Mouse (Mus musculus) hindbrain, embryonic 14.5 days (tissue): ENCODE measurements around the gene Suox. TPM values are rescaled to one million over a fixed set of nuclear protein-coding genes. Genes with fewer than 3 reads are reported as not detected.
A peak's percentile ranks its signal among the peaks of the same experiment; 100 is the strongest.
"Not testable (repeated sequence)": the region's sequence is repeated elsewhere in the genome, so short reads cannot be mapped to it uniquely, and the experiment has no call there.

ENCODE experiments used
- ATAC-seq: fragments of 200-750 bp; cut with Nextera tagmentation; 2 replicates; pipeline ENCODE4 v1.8.0; 2017; ENCODE audit warnings: moderate number of reproducible peaks, mild to moderate bottlenecking, moderate TSS enrichment, moderate library complexity; ENCODE audit not compliant: low FRiP score
- DNase-seq: peaks from one replicate; pipeline ENCODE4 v3.0.0-alpha.2; 2015; ENCODE audit warnings: low spot score
- H3K27ac ChIP-seq: fragments of 300-500 bp; sonication (generic); 2 replicates; pipeline ENCODE4 v1.5.1; 2014; ENCODE audit warnings: mild to moderate bottlenecking, moderate library complexity
- H3K27me3 ChIP-seq: fragments of 300-500 bp; sonication (generic); 2 replicates; pipeline ENCODE4 v1.6.1; 2014; ENCODE audit warnings: mild to moderate bottlenecking, low read length, mixed read lengths; ENCODE audit not compliant: control insufficient read depth, insufficient read depth
- H3K36me3 ChIP-seq: fragments of 300-500 bp; sonication (generic); replicated peaks from 2 replicates; pipeline ENCODE4 v1.6.1; 2014; ENCODE audit not compliant: control insufficient read depth, insufficient read depth
- H3K4me1 ChIP-seq: fragments of 300-500 bp; sonication (generic); replicated peaks from 2 replicates; pipeline ENCODE4 v1.6.1; 2014; ENCODE audit warnings: antibody characterized with exemption, low read length, mixed read lengths; ENCODE audit not compliant: control insufficient read depth, insufficient read depth
- H3K4me2 ChIP-seq: fragments of 300-500 bp; sonication (generic); replicated peaks from 2 replicates; pipeline ENCODE4 v1.6.1; 2014; ENCODE audit warnings: mild to moderate bottlenecking, moderate library complexity
- H3K4me3 ChIP-seq: fragments of 300-500 bp; sonication (generic); replicated peaks from 2 replicates; pipeline ENCODE4 v1.5.1; 2014; ENCODE audit warnings: mild to moderate bottlenecking, low read length
- H3K9ac ChIP-seq: fragments of 300-500 bp; sonication (generic); 2 replicates; pipeline ENCODE4 v1.6.1; 2014
- H3K9me3 ChIP-seq: fragments of 300-500 bp; sonication (generic); 2 replicates; pipeline ENCODE4 v1.6.1; 2016; ENCODE audit warnings: low read length; ENCODE audit not compliant: control insufficient read depth
- WGBS: fragments of 180-500 bp; shearing (Covaris S2); extraction: QIAGEN DNeasy Blood & Tissue Kit; methylation state at CpG from one replicate; pipeline ENCODE4 v1.1.7; 2014; 5-methylcytosine and 5-hydroxymethylcytosine counted together
- polyA plus RNA-seq: library from polyadenylated mRNA; unstranded; fragments of >200 nt; fragmentation: Nextera tagmentation; extraction: Ambion mirVana; gene quantifications from 2 replicates; pipeline ENCODE4 v1.2.1, GENCODE M21; 2014

Suox gene
- polyA plus RNA-seq = 11.5 and 12.7 TPM in 2 replicates

DNA sequence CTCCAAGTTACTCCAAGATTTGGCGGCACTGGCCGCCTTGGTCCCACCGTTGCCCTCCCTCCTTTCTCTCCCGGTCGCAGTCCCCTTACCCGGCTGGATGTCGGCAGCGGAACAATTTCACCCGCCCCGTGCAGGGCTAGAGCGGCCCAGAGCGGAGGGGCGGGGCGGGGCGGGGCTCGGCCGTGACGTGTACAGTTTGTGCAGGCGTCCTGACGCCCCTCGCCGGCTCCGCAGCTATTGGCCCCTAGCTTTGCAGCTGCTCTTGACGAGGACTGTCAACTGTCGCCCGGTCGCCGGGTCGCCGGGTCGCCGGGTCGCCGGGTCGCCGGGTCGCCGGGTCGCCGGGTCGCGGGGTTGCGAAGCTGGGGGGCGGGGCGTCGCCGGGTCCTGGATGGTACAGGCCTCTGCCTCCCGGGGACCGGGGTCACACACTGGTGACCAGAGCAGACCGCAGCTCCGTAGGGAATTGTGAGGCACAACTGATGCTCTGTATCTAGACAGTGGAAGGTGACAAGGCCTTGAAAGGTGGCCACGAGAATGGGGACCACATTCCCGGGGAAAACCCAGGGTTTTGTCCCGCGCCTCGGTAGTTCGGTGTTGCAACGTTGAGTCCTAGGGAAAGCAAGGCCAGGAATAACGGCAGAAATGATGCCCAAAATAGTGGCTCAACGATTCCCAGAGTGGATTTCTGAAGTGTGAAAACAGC, at the start of gene Suox:
Gene Suox, minus strand, starts transcription at position 311 of the 706 bp plus-strand sequence.
- WGBS = under 1% methylated on average over 57 of the region's 60 CpGs
- Histone ChIP-seq H3K27ac (peak within 1 kb of the TSS; percentile 65; the same call in 1 of the 2 replicates), H3K27me3 (no peaks in the 10 kb centered on the region), H3K4me3 (peak within 1 kb of the TSS; percentile 73), H3K36me3 (peaks cover 10% of the 10 kb centered on the region; the same call in 1 of the 2 replicates), H3K4me1 (peaks cover 14% of the 10 kb centered on the region), H3K4me2 (peak within 1 kb of the TSS; percentile 81), H3K9me3 (no peaks in the 10 kb centered on the region), H3K9ac (peak within 1 kb of the TSS; percentile 64)
- ATAC-seq = peak; percentile 93
- peak; percentile 80 for DNase-seq

DNA sequence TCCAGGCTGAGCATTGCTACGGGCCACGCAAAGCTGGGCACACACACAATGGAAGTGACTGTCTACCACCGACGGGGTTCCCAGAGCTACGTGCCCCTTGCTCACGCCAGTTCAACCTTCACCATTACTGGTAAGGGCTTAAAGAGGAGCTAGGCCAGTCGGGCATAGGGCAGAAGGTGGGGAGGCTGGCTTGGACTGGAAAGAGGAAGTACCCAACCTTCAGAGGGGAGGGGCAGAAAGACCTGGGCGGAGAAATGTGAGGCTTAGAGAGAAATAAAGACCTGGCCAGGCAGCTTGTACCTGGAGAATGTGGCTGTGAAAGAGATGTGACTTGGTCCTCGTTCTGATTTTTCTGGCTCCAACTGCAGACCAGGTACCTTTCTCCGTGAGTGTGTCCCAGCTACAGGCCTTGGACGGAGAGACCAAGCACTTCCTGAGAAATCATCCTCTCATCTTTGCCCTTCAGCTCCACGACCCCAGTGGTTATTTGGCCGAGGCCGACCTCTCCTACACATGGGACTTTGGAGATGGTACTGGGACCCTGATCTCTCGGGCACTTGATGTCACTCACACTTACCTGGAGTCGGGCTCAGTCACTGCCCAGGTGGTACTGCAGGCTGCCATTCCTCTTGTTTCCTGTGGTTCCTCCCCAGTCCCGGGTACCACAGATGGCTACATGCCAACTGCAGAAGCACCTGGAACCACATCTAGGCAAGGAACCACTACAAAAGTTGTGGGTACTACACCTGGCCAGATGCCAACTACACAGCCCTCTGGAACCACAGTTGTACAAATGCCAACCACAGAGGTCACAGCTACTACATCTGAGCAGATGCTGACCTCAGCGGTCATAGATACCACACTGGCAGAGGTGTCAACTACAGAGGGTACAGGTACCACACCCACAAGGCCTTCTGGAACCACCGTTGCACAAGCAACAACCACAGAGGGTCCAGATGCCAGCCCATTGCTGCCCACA, 42.0 kb upstream of the Suox start:
- no peak overlapping the region for H3K4me2 ChIP-seq
- H3K27me3 ChIP-seq = no peaks in the 10 kb centered on the region
- no peak overlapping the region for H3K27ac ChIP-seq
- H3K9me3 ChIP-seq = no peaks in the 10 kb centered on the region
- H3K9ac ChIP-seq = no peak overlapping the region
- DNase-seq (no peak), ATAC-seq (no peak)
- no peaks in the 10 kb centered on the region for H3K4me1 ChIP-seq
- H3K4me3 ChIP-seq = no peak overlapping the region
- no peaks in the 10 kb centered on the region for H3K36me3 ChIP-seq
- WGBS = 88% methylated on average over 19 of the region's 19 CpGs

DNA sequence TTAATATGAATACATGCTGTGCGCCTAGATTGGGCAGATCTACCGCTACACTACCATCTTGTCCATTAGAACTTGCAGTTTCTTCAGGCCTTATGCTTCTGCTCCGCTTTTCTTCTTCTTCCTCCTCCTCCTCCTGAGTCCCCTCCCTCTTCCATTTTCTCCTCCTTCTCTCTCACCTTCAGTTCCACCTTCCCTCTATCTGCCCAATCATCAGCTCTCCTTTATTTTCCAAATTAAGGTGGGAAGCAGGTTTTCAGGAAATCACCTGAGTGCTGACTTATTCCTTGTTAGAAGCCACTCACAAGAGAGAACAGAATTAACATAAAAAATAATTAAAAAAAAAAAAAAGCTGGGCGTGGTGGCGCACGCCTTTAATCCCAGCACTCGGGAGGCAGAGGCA, 37.4 kb upstream of the Suox start:
- H3K4me3 ChIP-seq, H3K36me3 ChIP-seq, H3K27me3 ChIP-seq, ATAC-seq, H3K9me3 ChIP-seq, H3K9ac ChIP-seq, H3K4me2 ChIP-seq, DNase-seq, H3K4me1 ChIP-seq, H3K27ac ChIP-seq: not testable (repeated sequence)
- WGBS = 97% methylated on average over 7 of the region's 7 CpGs

DNA sequence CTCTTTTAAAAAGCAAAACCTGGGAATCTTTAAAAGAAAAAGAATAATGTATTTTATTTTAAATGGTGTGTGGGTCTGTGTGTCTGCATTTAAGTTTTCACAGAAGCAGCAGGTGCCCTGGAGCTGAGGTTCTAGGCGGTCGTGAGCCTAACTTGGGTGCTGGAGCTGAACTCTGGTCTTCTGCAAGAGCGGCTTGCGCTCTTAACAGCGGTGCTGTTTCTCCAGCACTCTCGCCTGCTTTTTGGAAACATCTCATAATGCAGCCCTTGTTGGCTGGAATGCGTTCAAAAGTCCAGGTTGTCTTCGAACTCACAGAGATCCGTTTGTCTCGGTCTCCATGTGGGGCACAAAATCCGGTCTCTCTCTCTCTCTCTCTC, 31.4 kb upstream of the Suox start:
- DNase-seq = no peak
- no peaks in the 10 kb centered on the region for H3K9me3 ChIP-seq
- 0 out of 2 replicates have a peak, but pooled peaks cover 6% of the 10 kb centered on the region for H3K4me1 ChIP-seq
- no peaks in the 10 kb centered on the region for H3K36me3 ChIP-seq
- H3K27me3 ChIP-seq = no peaks in the 10 kb centered on the region
- peak; percentile 9; the same call in 1 of the 2 replicates for ATAC-seq
- peak overlapping the region; percentile 78 for H3K4me3 ChIP-seq
- WGBS = 10% methylated on average over 11 of the region's 11 CpGs
- H3K4me2 ChIP-seq = peak overlapping the region; percentile 93
- peak overlapping the region; percentile 32; the same call in 1 of the 2 replicates for H3K9ac ChIP-seq
- no peak overlapping the region for H3K27ac ChIP-seq

DNA sequence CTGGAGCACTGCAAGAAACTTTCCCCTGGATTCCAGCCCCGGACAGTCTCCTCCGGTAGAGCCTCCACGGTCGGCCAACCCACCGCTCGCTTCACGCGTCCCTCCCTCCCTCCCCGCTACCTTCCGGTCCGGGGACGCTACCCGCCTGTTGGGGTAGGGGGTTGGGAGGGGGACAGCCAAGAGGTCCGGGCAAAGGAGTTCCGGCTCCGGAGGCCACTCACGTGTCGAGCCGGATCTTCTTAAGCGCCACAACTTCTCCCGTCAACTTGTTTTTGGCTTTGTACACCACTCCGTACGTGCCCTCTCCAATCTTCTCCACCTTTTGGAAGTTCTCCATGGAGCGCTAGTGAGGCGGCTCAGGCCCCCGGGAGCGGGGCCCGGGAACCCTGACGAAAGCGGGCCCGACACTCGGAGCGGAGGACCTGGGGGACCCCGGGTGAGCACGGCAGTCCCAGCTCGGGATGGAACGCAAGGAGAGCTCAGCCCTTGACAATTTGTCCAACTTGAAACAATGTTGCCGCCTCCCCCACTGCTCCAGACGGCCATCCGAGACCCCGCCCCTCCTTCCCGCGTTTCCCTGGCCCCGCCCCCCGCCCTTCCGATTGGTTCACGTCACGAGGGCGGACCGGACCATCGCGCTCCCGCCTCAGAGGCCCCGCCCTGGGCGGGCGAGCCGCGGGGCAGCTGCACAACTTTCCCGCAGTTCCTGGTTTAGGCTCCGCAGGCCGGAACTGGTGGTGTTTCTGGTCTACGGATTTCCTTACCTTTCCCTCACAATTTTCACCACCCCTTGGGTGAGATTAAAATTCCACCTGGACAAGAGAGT, 30.8 kb upstream of the Suox start, which contains the start of gene Cdk2:
Gene Cdk2, minus strand, starts transcription at position 541 of the 826 bp plus-strand sequence.
- H3K36me3 ChIP-seq = no peaks in the 10 kb centered on the region
- 0 out of 2 replicates have a peak, but pooled peaks cover 6% of the 10 kb centered on the region for H3K4me1 ChIP-seq
- under 1% methylated on average over 61 of the region's 62 CpGs for WGBS
- H3K4me3 ChIP-seq = peak within 1 kb of the TSS; percentile 78
- peak within 1 kb of the TSS; percentile 62 for H3K9ac ChIP-seq
- peak; percentile 93 for ATAC-seq
- no peaks in the 10 kb centered on the region for H3K27me3 ChIP-seq
- peak within 1 kb of the TSS; percentile 93 for H3K4me2 ChIP-seq
- peak; percentile 87 for DNase-seq
- H3K27ac ChIP-seq = peak within 1 kb of the TSS; percentile 80
- H3K9me3 ChIP-seq = no peaks in the 10 kb centered on the region

DNA sequence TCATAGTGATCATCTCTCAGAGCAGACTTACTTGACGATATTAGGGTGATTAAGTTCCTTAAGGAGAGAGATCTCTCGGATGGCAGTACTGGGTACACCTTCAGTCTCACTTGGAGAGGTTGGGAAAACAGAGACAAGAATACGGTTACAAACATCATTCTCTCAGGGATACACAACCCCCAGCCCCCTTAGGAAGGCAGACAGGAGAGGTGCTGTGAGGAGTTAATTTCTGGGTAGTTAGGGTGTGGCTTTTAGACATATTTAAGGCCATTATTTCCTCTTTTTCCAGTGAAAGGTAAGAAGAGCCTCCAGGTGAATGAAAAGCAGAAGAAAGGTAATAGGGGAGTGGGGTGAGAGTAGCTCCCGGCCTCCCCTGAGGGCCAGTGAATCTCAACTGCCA, 30.0 kb upstream of the Suox start, which contains the start of gene Pmel:
Gene Pmel, plus strand, starts transcription at position 301 of the 400 bp plus-strand sequence.
- ATAC-seq (no peak), DNase-seq (no peak)
- H3K4me3 ChIP-seq = peak within 1 kb of the TSS; percentile 78
- 27% methylated on average over 4 of the region's 4 CpGs for WGBS
- H3K9me3 ChIP-seq = no peaks in the 10 kb centered on the region
- peak within 1 kb of the TSS; percentile 80 for H3K27ac ChIP-seq
- H3K9ac ChIP-seq = peak within 1 kb of the TSS; percentile 62
- H3K4me1 ChIP-seq = 0 out of 2 replicates have a peak, but pooled peaks cover 6% of the 10 kb centered on the region
- H3K27me3 ChIP-seq = no peaks in the 10 kb centered on the region
- no peaks in the 10 kb centered on the region for H3K36me3 ChIP-seq
- peak within 1 kb of the TSS; percentile 93 for H3K4me2 ChIP-seq

DNA sequence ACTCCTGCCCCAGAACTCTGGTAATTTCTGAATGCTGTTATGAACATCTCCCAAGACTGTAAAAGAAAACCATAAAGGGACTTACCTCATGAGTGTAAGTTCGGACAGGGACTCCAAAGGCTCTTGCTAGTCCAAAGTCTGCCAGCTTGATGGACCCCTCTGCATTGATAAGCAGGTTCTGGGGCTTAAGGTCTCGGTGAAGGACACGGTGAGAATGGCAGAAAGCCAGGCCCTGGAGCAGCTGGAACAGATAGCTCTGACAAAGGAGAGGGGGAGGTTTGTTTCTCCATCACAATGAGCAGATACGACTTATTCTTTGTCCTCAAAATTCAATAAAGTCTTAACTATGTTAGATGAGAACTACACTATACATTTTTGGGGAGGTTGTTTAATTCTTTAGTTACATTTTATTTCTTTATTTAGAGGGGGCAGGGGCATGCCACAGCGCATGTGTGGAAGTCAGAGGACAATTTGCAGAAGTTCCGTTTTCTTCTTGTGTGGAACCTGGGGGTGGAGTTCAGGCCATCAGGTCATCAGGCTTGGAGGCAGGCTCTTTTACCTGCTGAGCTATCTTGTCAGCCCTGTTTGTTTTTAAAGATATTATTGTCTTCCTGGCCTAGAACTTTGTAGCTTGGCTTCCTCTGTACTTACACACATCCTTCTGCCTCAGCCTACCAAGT, 28.6 kb upstream of the Suox start:
- Histone ChIP-seq H3K9me3 (no peaks in the 10 kb centered on the region), H3K4me2 (no peak overlapping the region), H3K4me1 (0 out of 2 replicates have a peak, but pooled peaks cover 6% of the 10 kb centered on the region), H3K9ac (no peak overlapping the region), H3K4me3 (no peak overlapping the region), H3K27me3 (no peaks in the 10 kb centered on the region), H3K36me3 (no peaks in the 10 kb centered on the region), H3K27ac (no peak overlapping the region)
- DNase-seq (no peak), ATAC-seq (no peak)
- WGBS = 81% methylated on average over 6 of the region's 6 CpGs

DNA sequence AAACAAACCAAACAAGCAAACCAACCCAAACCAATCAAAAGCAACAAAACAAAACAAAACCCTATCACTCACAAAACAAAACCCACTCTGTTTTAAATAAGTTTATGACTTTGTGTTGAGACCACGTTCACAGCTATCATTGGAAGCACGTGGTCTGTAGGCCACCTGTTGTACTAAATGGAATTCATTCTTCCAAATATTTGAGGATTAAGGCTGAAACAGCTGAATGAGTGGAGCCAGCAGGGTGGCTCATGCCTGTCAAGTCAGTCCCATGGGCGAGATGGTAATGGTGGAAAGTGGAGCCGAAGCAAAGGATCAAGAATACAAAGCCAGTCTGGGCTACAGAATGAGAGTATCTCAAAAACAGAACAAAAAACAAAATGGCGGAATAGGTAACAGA, 26.8 kb upstream of the Suox start:
- no peak overlapping the region for H3K4me2 ChIP-seq
- H3K27me3 ChIP-seq = no peaks in the 10 kb centered on the region
- 94% methylated on average over 5 of the region's 5 CpGs for WGBS
- no peak overlapping the region for H3K4me3 ChIP-seq
- no peak overlapping the region for H3K9ac ChIP-seq
- 0 out of 2 replicates have a peak, but pooled peaks cover 6% of the 10 kb centered on the region for H3K4me1 ChIP-seq
- ATAC-seq (no peak), DNase-seq (no peak)
- H3K27ac ChIP-seq = no peak overlapping the region
- no peaks in the 10 kb centered on the region for H3K9me3 ChIP-seq
- H3K36me3 ChIP-seq = no peaks in the 10 kb centered on the region
